Mouse (Mus musculus) erythroblast, adult 5-6 weeks (primary cell): ENCODE results near the gene Afmid. TPM values are rescaled to one million over a fixed set of nuclear protein-coding genes. Genes with fewer than 3 reads are reported as not detected.

Source experiments
- ATAC-seq: replicated peaks from 2 replicates; pipeline ENCODE4 v1.8.0; 2016; ENCODE audit warnings: moderate number of reproducible peaks, mild to moderate bottlenecking, moderate TSS enrichment, inconsistent platforms; ENCODE audit not compliant: poor library complexity, low FRiP score, severe bottlenecking
- total RNA-seq, 2 experiments: library from RNA; stranded (forward) in 1 of 2; stranded (reverse) in 1 of 2; fragments of 150-400 nt in 1 of 2; fragments of 200-764, 138-1000 nt in 1 of 2; gene quantifications; 2 replicates each; pipeline versions ENCODE4 v1.2.3 to v1.2.4; 2015 to 2017; ENCODE audit warnings: low replicate concordance in 2 of 2

The Afmid gene
- total RNA-seq, 2 experiments from 2014 or later = 47.3 to 67.8 TPM

DNA sequence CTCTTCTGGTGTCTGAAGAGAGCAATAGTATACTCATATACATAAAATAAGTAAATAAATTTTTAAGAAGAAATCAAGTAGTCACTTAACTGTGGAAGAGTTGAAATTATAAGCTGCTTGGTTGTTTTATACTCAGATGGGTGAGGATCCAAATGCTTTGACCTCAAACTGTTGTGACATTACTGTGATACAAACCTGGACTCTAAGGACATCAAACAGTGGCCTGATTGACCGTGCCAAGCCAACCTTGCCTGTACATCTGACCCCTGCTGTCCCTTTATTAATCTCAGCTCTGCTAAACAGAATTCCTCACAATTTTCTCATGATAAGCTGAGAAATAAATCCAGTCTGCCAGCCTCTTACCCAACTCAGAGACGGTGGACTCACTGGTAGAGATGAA lies 19.9 kb downstream of the Afmid start:
- no peak for ATAC-seq

GRCm38 (mm10) chr11:117846640-117847039 lies 20.9 kb downstream of the Afmid start:
- ATAC-seq = peak; percentile 29; the same call in 1 of the 2 replicates

DNA sequence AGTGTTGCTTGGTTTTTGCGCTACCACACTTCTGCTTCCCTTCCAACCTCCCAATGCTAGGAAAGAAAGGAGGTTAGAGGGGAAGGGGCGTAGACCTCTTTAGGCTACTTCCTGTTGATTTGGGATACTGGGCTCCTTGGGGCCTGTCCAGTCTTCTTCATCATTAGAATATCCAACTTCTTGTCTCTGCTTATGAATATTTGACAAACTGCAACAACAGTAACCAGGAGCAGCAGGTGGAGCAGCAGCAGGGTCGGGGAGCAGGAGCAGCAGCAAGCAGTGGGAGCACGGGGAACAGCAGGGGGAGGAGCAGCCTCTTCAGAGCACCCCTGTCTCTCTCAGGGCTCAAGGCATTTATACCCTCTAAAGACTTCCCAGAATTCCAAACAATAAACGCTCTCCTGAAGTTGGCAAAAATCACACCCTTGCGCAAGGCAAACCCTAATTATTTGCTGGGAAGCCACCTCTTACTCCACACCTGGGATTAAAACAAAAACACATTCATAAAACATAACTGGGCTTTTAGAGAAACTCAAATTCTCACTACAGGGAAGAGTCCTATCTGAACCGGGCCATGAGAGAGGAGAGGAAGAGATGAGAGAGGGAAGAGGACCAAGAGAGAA lies 22.0 kb downstream of the Afmid start:
- ATAC-seq = no peak

DNA sequence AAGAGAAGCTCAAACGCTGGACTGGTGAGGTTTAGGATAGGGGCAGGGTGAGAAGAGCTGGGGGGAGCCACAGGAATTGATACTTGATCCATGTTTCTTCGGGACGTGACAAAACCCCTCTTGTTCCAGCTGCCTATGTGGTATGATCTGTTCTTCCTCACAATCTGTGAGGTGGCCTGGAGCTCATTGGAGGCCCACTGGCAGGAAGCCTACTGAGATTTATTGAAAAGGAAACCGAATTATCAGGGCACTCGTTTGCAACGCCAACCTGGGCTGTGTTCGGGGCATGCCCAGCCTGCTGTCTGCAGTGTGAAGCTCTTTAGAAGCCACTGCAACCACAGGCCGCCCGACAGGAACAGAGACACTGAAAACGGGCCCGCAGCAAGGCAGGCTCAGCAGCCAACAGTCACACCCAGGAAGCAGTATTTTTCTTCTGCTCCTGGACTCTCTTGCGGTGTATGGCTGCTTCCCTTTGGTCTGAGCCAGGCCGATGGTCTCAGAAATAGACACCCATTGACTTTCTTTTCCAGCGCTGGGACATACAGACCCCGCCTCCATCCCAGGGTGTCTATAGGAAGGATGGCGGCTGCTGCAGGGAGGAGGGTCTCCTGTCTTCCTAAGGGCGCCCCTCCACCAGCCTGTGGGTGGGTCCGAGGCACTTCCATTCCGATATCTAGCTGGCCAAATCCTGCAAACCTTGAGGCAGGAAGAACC lies 22.7 kb downstream of the Afmid start:
- peak; percentile 54 for ATAC-seq

GRCm38 (mm10) chr11:117848985-117849671 lies 23.4 kb downstream of the Afmid start, which contains the start of gene Birc5:
TSS of gene Birc5 (plus strand) at chr11:117849251.
- peak; percentile 86 for ATAC-seq

- ATAC-seq = no peak
These were observed 27.2 kb downstream of the Afmid start for GRCm38 (mm10) chr11:117852875-117853274.

DNA sequence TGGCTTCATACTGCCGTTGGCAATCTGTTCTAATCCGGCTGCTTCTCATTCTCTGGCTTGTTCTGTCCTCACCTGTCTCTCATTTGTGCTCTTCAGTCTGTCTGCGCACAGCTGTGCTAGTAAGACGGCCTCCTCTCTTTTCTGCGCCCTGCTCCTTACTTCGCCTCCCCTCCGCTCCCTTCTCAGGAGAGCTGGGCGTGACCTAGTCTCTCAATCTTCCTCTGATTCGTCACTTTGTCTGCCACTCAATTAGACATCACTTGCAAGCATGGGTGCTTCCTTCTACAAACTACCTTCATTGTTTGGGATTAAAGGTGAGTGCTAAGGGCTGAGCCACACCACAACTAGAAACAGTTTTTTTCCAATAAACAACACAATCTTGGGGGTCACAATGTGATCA lies 28.5 kb downstream of the Afmid start:
- ATAC-seq = no peak

DNA sequence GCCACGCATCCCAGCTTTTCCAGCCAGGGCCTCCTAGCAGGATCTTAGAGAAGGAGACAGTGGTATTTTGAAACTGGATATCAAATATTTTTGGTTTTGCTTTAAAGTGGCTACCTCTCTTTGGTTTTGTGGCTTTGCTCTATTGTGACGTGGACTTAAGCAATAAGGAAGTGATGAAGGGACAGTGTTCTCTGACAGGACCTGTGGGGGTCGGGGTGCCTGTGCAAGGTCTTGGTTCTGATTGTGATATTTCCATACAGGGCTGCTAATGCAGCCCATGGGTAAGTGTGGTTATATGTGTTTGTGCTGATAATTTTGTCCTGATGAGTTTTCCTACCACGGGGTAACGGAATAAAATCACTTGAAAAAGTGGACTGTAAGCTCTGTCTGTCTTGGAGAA lies 29.6 kb downstream of the Afmid start:
- ATAC-seq = no peak

DNA sequence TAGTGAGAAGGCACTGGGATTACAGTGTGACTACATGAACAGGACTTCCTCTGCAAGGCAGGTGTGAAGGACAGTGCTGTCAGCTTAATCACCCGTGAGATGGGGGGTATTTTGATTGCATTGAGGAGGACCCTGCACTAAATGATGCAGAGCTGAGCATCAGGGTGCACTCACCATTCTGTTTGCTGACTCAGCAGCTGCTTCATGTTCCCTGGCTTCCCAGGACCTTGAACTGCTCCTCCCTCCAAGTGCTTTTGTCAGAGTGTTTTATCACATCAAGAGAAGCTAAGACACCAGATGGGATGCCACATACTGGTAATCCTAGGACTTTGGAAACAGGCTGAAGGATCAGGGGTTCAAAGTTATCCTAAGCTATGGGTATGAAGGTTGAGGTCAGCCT lies 30.3 kb downstream of the Afmid start:
- ATAC-seq = no peak

DNA sequence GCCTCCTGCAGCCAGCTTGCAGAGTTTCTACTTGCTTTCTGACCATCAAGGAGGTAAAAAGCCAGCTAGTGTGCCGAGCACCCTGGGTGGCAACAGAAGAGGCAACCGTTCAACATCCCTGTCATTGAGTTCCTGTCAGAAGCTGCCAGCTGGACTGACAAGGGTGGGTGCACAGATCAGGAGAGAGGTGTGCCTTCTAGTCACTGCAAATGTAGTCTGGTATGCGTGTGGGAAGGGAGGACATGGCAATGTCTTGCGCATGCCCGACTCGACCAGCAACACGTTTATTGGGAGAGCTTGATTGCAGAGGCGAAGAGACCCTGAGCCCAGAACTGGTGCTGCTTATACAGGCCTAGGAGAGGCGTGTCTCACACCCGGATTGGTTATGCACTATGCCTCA lies 31.7 kb downstream of the Afmid start:
- ATAC-seq = no peak

DNA sequence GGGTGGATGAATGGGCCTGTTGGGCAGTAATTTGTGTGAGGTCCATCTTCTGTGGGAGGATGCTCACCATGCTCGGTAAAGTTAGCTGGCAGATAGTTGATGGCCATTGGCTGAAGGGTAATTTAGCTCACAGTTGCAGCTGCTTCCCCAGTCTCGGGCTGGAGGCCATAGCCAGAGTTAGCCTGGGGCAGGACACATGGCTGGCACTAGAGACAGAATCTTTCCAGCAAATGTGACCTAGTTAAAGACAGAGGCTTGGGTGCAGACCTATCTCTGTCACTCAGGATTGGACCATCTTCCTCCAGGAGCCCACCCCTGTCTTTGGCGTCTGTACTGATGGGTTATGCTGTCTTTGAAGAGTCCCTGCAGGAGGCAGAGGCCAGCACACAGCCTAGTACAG lies 32.7 kb downstream of the Afmid start:
- no peak for ATAC-seq

- ATAC-seq = no peak
These were observed 34.9 kb downstream of the Afmid start, which contains the start of gene Tmem235 for GRCm38 (mm10) chr11:117860601-117861000. TSS of gene Tmem235 (plus strand) at chr11:117860752.

DNA sequence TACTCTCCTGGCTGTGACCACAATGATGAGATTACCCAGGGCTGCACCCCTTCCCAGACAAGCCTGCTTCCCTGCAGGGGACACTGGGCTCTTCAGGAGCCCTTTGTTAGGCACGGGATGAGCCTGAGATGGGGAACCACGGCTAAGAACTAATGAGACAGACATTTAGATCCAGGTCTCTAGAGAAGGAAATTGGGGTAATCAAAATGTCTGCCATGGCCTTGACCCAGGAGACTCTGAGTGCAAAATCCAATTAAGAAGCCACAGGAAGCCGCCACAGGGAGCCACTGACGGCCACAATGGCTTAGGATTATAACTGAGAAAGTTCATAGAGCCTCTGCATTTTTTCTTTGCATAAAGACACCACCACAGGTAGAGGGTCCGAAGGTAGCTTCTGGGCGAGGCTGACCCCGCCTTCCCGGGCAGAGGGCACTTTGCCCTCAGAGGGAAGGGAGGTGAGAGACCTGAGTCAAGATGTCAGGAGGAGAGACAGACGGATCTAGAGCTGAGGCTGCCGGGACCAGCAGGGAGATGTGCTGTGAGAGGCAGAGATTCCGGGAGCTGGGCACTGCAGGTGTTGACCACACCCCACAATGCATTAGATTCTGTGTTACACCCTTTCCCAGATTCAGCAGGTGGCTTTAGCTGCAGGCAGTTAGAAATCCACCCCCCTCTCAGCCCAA lies 37.6 kb downstream of the Afmid start:
- no peak for ATAC-seq

DNA sequence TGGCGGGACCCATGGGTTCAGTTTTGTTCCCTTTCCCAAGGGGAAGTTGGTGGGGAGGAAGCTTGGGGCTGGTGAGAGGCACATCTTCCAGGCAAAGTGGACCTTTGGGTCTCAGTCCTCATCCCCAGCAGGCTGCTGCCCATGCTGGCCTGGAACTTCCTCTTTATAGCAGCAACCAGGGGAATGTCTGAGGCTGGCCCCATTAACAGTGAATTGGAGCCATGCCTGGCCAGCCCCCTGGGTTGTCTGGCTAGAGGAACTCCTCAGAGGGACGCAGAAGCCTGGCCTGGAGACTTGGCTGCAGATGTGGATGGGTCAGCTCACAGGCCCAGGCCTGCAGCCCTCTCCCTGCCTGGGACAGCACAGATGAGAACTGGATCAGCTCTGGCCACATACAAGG lies 39.1 kb downstream of the Afmid start:
- no peak for ATAC-seq

- no peak for ATAC-seq
These were observed 40.3 kb downstream of the Afmid start for GRCm38 (mm10) chr11:117865988-117866387.

- peak; percentile 62 for ATAC-seq
These were observed 45.1 kb downstream of the Afmid start for GRCm38 (mm10) chr11:117870688-117871365.

DNA sequence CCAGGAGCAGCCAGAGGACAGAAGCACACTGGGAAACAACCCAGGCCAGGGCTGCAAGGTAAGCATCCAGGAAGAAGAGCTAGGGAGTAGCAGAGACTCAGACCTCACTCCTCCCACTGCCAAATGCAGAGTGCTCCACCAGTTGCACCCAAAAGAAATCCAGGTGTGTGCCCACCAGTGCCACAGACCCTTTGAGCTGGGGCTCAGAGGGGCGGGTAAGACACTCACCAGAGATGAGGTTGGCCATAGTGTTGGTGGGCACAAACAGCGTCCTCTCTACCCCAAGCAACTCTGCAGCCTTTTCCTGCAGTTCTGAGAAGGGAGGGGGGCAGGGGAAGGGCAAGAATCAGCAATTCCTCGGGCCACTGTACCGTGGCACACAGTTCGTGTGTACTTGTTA lies 45.7 kb downstream of the Afmid start:
- ATAC-seq = 0 out of 2 replicates have a peak, but pooled peaks have one; percentile 2

DNA sequence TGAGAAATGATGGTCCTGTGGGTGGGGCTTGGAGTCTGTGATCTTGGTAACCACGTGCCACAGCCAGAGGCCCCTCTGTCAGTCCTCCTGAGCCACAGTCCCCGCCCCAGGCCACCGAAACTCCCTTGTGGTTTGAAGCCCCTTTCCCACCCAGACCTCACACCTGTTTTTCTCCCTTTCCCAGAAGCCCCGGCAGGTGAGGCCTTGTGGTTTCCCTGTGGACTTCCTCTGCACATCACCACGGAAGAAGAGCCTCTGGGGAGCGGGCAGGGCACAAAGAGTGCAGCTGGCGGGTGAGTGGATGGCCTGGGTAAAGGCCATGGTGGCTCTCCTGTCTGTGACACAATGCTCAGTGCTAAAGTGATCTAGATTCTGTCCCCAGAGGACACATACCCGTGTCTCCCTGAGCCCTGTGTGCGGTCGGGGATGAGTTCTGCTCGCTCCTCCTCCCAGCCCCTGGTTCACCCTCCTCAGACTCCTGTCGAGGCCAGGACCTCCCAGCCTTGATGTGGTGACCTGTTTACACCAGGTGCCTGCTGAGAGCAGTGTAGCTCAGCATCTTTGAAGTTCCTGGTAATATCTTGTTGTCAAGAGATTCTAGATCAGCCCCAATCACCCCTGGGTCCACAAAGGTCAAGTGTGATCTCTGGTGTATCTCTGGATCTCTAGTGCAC lies 46.3 kb downstream of the Afmid start:
- no peak for ATAC-seq

GRCm38 (mm10) chr11:117872861-117873608 lies 47.3 kb downstream of the Afmid start, which contains the start of gene Tha1:
TSS of gene Tha1 (minus strand) at chr11:117873481.
- ATAC-seq = no peak
